Mouse (Mus musculus): Measurements from ENCODE around the gene Gpsm1. TPM values are rescaled to one million over a fixed set of nuclear protein-coding genes. Genes with fewer than 3 reads are reported as not detected.

Gpsm1 gene
- polyA plus RNA-seq, 1 experiment: 126 TPM

- Histone ChIP-seq H3K4me1 (ENCODE audit: control insufficient read depth, insufficient read depth, low read length) (peaks cover 11% of the 10 kb centered on the region), H3K4me3 (replicated peaks; ENCODE audit: insufficient read depth, low read depth, low read length) (peak overlapping the region; percentile 30), H3K27ac (ENCODE audit: insufficient read depth, low read length) (peak overlapping the region; percentile 83), H3K27me3 (ENCODE audit: control insufficient read depth, insufficient read depth, low read length) (no peaks in the 10 kb centered on the region)
- DNase-seq: peak in 1 of 2 experiments; percentile 51
- TF ChIP-seq CTCF (IDR thresholded peaks at IDR 0.05; ENCODE audit: borderline replicate concordance, insufficient read depth, low read depth, low read length) (no peak), POLR2A (IDR thresholded peaks at IDR 0.05; ENCODE audit: borderline replicate concordance, insufficient read depth, low read length) (no peak)
- WGBS: 67% methylated on average over 4 of the region's 4 CpGs
These were observed 14.7 kb downstream of the Gpsm1 start for GRCm38 (mm10) chr2:26330056-26330468.

GRCm38 (mm10) chr2:26330702-26331101 lies 15.4 kb downstream of the Gpsm1 start:
- DNase-seq: no peak

GRCm38 (mm10) chr2:26338302-26339203 lies 23.2 kb downstream of the Gpsm1 start:
- peak overlapping the region; percentile 75 for H3K27ac ChIP-seq (ENCODE audit: insufficient read depth, low read length)
- TF ChIP-seq CTCF (IDR thresholded peaks at IDR 0.05; ENCODE audit: borderline replicate concordance, insufficient read depth, low read depth, low read length): no peak
- TF ChIP-seq POLR2A (IDR thresholded peaks at IDR 0.05; ENCODE audit: borderline replicate concordance, insufficient read depth, low read length): no peak

More at GRCm38 (mm10) chr2:26330702-26331101, 15.4 kb downstream of the Gpsm1 start:
- H3K4me3 ChIP-seq (replicated peaks; ENCODE audit: insufficient read depth, low read depth, low read length): peak overlapping the region; percentile 30
- H3K27ac ChIP-seq (ENCODE audit: insufficient read depth, low read length): peak overlapping the region; percentile 83
- 67% methylated on average over 6 of the region's 6 CpGs for WGBS
- TF ChIP-seq CTCF (IDR thresholded peaks at IDR 0.05; ENCODE audit: borderline replicate concordance, insufficient read depth, low read depth, low read length): no peak
- no peak for TF ChIP-seq POLR2A (IDR thresholded peaks at IDR 0.05; ENCODE audit: borderline replicate concordance, insufficient read depth, low read length)
- H3K27me3 ChIP-seq (ENCODE audit: control insufficient read depth, insufficient read depth, low read length): no peaks in the 10 kb centered on the region
- peaks cover 4% of the 10 kb centered on the region for H3K4me1 ChIP-seq (ENCODE audit: control insufficient read depth, insufficient read depth, low read length)

GRCm38 (mm10) chr2:26339204-26339551 lies 23.9 kb downstream of the Gpsm1 start:
- DNase-seq: peak; percentile 61 to 69
- Histone ChIP-seq H3K27ac (ENCODE audit: insufficient read depth, low read length) (peak overlapping the region; percentile 75), H3K4me1 (ENCODE audit: control insufficient read depth, insufficient read depth, low read length) (peaks cover 47% of the 10 kb centered on the region), H3K4me3 (replicated peaks; ENCODE audit: insufficient read depth, low read depth, low read length) (no peak overlapping the region), H3K27me3 (ENCODE audit: control insufficient read depth, insufficient read depth, low read length) (no peaks in the 10 kb centered on the region)
- TF ChIP-seq CTCF (IDR thresholded peaks at IDR 0.05; ENCODE audit: borderline replicate concordance, insufficient read depth, low read depth, low read length) (no peak), POLR2A (IDR thresholded peaks at IDR 0.05; ENCODE audit: borderline replicate concordance, insufficient read depth, low read length) (no peak)
- 21% methylated on average over 5 of the region's 5 CpGs for WGBS

More at GRCm38 (mm10) chr2:26338302-26339203, 23.2 kb downstream of the Gpsm1 start:
- WGBS: 17% methylated on average over 10 of the region's 13 CpGs
- H3K4me3 ChIP-seq (replicated peaks; ENCODE audit: insufficient read depth, low read depth, low read length): no peak overlapping the region
- peaks cover 47% of the 10 kb centered on the region for H3K4me1 ChIP-seq (ENCODE audit: control insufficient read depth, insufficient read depth, low read length)
- H3K27me3 ChIP-seq (ENCODE audit: control insufficient read depth, insufficient read depth, low read length): no peaks in the 10 kb centered on the region
- DNase-seq: peak; percentile 71 to 74

- Histone ChIP-seq H3K27ac (ENCODE audit: insufficient read depth, low read length) (peak overlapping the region; percentile 1), H3K4me1 (ENCODE audit: control insufficient read depth, insufficient read depth, low read length) (peaks cover 47% of the 10 kb centered on the region), H3K4me3 (replicated peaks; ENCODE audit: insufficient read depth, low read depth, low read length) (no peak overlapping the region), H3K27me3 (ENCODE audit: control insufficient read depth, insufficient read depth, low read length) (no peaks in the 10 kb centered on the region)
- DNase-seq: no peak
- WGBS: 97% methylated on average over 2 of the region's 2 CpGs
- TF ChIP-seq POLR2A (IDR thresholded peaks at IDR 0.05; ENCODE audit: borderline replicate concordance, insufficient read depth, low read length): no peak
- no peak for TF ChIP-seq CTCF (IDR thresholded peaks at IDR 0.05; ENCODE audit: borderline replicate concordance, insufficient read depth, low read depth, low read length)
These were observed 26.2 kb downstream of the Gpsm1 start for GRCm38 (mm10) chr2:26341510-26341981.

GRCm38 (mm10) chr2:26342044-26342443 lies 26.7 kb downstream of the Gpsm1 start:
- H3K4me3 ChIP-seq (replicated peaks; ENCODE audit: insufficient read depth, low read depth, low read length): no peak overlapping the region
- no peaks in the 10 kb centered on the region for H3K27me3 ChIP-seq (ENCODE audit: control insufficient read depth, insufficient read depth, low read length)
- peak; percentile 76 to 83 for DNase-seq
- WGBS: 15% methylated on average over 10 of the region's 10 CpGs
- H3K4me1 ChIP-seq (ENCODE audit: control insufficient read depth, insufficient read depth, low read length): peaks cover 47% of the 10 kb centered on the region
- TF ChIP-seq POLR2A (IDR thresholded peaks at IDR 0.05; ENCODE audit: borderline replicate concordance, insufficient read depth, low read length): no peak
- TF ChIP-seq CTCF (IDR thresholded peaks at IDR 0.05; ENCODE audit: borderline replicate concordance, insufficient read depth, low read depth, low read length): no peak
- H3K27ac ChIP-seq (ENCODE audit: insufficient read depth, low read length): peak overlapping the region; percentile 1; the same call in 1 of the 2 replicates

GRCm38 (mm10) chr2:26342609-26343490 lies 27.5 kb downstream of the Gpsm1 start:
- no peak for TF ChIP-seq CTCF (IDR thresholded peaks at IDR 0.05; ENCODE audit: borderline replicate concordance, insufficient read depth, low read depth, low read length)
- TF ChIP-seq POLR2A (IDR thresholded peaks at IDR 0.05; ENCODE audit: borderline replicate concordance, insufficient read depth, low read length): no peak
- Histone ChIP-seq H3K27me3 (ENCODE audit: control insufficient read depth, insufficient read depth, low read length) (no peaks in the 10 kb centered on the region), H3K4me1 (ENCODE audit: control insufficient read depth, insufficient read depth, low read length) (peaks cover 47% of the 10 kb centered on the region), H3K27ac (ENCODE audit: insufficient read depth, low read length) (peak overlapping the region; percentile 1; the same call in 1 of the 2 replicates), H3K4me3 (replicated peaks; ENCODE audit: insufficient read depth, low read depth, low read length) (no peak overlapping the region)
- 57% methylated on average over 11 of the region's 11 CpGs for WGBS
- no peak for DNase-seq
